Mouse (Mus musculus): ENCODE results near the gene Cnpy2. TPM values are rescaled to one million over a fixed set of nuclear protein-coding genes. Genes with fewer than 3 reads are reported as not detected.

Cnpy2 gene
- polyA plus RNA-seq, 1 experiment from 2014 or later, result 218 TPM

DNA sequence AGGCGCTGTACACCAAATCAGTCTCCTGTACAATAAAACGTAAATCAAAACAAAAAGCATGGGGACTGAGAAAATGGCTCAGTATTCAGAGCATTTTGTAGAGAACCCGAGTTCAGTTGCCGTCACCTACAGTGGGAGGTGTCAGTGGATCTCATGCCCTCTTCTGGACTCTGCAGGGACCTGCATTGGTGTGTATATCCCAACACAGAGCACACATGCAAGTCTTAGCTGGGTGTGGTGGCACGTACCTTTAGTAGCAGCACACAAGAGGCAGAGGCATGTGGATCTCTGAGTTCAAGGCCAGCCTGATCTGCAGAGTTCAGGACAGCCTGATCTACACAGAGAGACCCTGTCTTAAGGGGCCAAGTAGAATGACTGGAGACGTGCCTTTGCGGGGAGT lies 12.6 kb upstream of the Cnpy2 start:
- Histone ChIP-seq H3K27ac (replicated peaks) (no peak overlapping the region), H3K9ac (ENCODE audit: low read length) (no peak overlapping the region), H3K27me3 (ENCODE audit: control insufficient read depth, insufficient read depth, low read length) (no peaks in the 10 kb centered on the region), H3K4me2 (replicated peaks; ENCODE audit: low read depth) (no peak overlapping the region), H3K36me3 (ENCODE audit: control insufficient read depth, insufficient read depth, low read length) (peaks cover 17% of the 10 kb centered on the region), H3K4me3 (ENCODE audit: low read depth, low read length) (no peak overlapping the region), H3K9me3 (ENCODE audit: control insufficient read depth, low read length) (no peaks in the 10 kb centered on the region), H3K4me1 (replicated peaks; ENCODE audit: control insufficient read depth, insufficient read depth) (no peaks in the 10 kb centered on the region)
- TF ChIP-seq CTCF (IDR thresholded peaks at IDR 0.05; ENCODE audit: low read depth) (0 out of 2 replicates have a peak, but pooled peaks have one; percentile 11), EP300 (optimal IDR thresholded peaks at IDR 0.05) (no peak)
- ATAC-seq (ENCODE audit: low FRiP score, low TSS enrichment) (no peak), DNase-seq (ENCODE audit: low spot score) (no peak)
- WGBS, result 83% methylated on average over 7 of the region's 7 CpGs

DNA sequence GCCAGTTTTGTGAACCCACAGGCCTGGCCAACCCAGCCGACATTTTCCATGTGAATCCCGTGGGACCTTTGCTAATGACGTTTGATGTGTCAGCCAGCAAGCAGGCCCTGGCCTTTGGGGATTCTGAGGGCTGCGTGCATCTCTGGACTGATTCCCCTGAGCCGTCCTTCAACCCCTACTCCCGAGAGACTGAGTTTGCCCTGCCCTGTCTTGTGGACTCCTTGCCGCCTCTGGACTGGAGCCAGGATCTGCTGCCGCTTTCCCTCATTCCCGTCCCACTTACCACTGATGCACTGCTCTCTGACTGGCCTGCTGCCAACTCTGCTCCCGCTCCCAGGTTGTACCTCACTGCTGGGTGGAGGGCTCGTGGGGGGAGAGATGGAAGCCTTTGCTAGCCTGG lies 12.1 kb upstream of the Cnpy2 start:
- Histone ChIP-seq H3K9me3 (ENCODE audit: control insufficient read depth, low read length) (no peaks in the 10 kb centered on the region), H3K4me3 (ENCODE audit: low read depth, low read length) (no peak overlapping the region), H3K36me3 (ENCODE audit: control insufficient read depth, insufficient read depth, low read length) (peaks cover 17% of the 10 kb centered on the region), H3K9ac (ENCODE audit: low read length) (no peak overlapping the region), H3K27ac (replicated peaks) (0 out of 2 replicates have a peak overlapping the region, but pooled peaks have one; percentile 2), H3K4me1 (replicated peaks; ENCODE audit: control insufficient read depth, insufficient read depth) (no peaks in the 10 kb centered on the region), H3K4me2 (replicated peaks; ENCODE audit: low read depth) (no peak overlapping the region), H3K27me3 (ENCODE audit: control insufficient read depth, insufficient read depth, low read length) (no peaks in the 10 kb centered on the region)
- ATAC-seq (ENCODE audit: low FRiP score, low TSS enrichment) (peak; percentile 28; the same call in 1 of the 2 replicates), DNase-seq (ENCODE audit: low spot score) (peak; percentile 63)
- WGBS, result 48% methylated on average over 11 of the region's 11 CpGs
- TF ChIP-seq EP300 (optimal IDR thresholded peaks at IDR 0.05), result no peak
- no peak for TF ChIP-seq CTCF (IDR thresholded peaks at IDR 0.05; ENCODE audit: low read depth)

DNA sequence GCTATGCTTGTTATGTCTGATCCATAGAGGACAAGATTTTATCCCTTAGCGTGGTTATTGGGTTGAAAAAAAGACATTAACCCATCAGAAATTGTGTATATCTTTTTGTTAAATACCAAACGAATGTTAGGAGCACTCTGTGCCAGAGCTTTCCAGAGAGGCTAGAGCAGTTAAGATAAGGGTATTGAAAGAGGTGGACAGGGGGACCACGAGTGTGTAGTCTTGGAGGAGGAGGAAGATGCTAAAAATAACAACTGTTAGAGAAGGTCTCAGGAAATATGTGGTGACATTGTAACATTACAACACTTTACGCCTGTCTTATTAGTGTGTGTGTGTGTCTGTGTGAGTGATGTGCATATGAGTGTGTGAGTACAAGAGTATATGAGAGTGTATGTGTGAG lies 11.4 kb upstream of the Cnpy2 start:
- no peak overlapping the region for H3K4me3 ChIP-seq (ENCODE audit: low read depth, low read length)
- no peak overlapping the region for H3K27ac ChIP-seq (replicated peaks)
- DNase-seq (ENCODE audit: low spot score) (no peak), ATAC-seq (ENCODE audit: low FRiP score, low TSS enrichment) (no peak)
- no peaks in the 10 kb centered on the region for H3K9me3 ChIP-seq (ENCODE audit: control insufficient read depth, low read length)
- TF ChIP-seq CTCF (IDR thresholded peaks at IDR 0.05; ENCODE audit: low read depth), result no peak
- no peaks in the 10 kb centered on the region for H3K27me3 ChIP-seq (ENCODE audit: control insufficient read depth, insufficient read depth, low read length)
- WGBS, result 66% methylated on average over 4 of the region's 4 CpGs
- H3K36me3 ChIP-seq (ENCODE audit: control insufficient read depth, insufficient read depth, low read length), result peaks cover 19% of the 10 kb centered on the region
- H3K4me1 ChIP-seq (replicated peaks; ENCODE audit: control insufficient read depth, insufficient read depth), result no peaks in the 10 kb centered on the region
- H3K4me2 ChIP-seq (replicated peaks; ENCODE audit: low read depth), result no peak overlapping the region
- H3K9ac ChIP-seq (ENCODE audit: low read length), result no peak overlapping the region

DNA sequence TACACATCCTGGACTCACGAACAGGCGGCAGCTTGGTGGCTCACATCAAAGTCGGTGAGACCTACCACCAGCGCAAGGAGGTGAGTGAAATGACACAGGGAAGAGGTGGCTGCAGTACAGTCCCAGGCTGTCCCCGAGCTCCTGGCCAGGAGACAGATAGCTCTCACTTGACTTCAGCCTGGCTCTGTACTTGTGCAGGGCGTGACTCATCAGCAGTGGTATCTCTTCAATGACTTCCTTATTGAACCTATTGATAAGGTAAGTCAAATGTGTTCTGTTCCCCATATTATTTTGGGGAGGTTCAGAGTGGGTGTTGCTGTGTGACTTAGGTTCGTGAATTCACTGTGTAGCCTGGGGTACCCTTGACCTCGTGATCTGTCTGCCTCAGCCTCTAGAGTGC lies 6.7 kb upstream of the Cnpy2 start:
- Histone ChIP-seq H3K4me2 (replicated peaks; ENCODE audit: low read depth) (no peak overlapping the region), H3K36me3 (ENCODE audit: control insufficient read depth, insufficient read depth, low read length) (peaks cover 22% of the 10 kb centered on the region), H3K9me3 (ENCODE audit: control insufficient read depth, low read length) (no peaks in the 10 kb centered on the region), H3K9ac (ENCODE audit: low read length) (no peak overlapping the region), H3K4me1 (replicated peaks; ENCODE audit: control insufficient read depth, insufficient read depth) (no peaks in the 10 kb centered on the region), H3K27ac (replicated peaks) (no peak overlapping the region), H3K4me3 (ENCODE audit: low read depth, low read length) (no peak overlapping the region), H3K27me3 (ENCODE audit: control insufficient read depth, insufficient read depth, low read length) (no peaks in the 10 kb centered on the region)
- WGBS, result 91% methylated on average over 8 of the region's 8 CpGs
- no peak for TF ChIP-seq EP300 (optimal IDR thresholded peaks at IDR 0.05)
- no peak for TF ChIP-seq CTCF (IDR thresholded peaks at IDR 0.05; ENCODE audit: low read depth)
- no peak for DNase-seq (ENCODE audit: low spot score)
- no peak for ATAC-seq (ENCODE audit: low FRiP score, low TSS enrichment)

DNA sequence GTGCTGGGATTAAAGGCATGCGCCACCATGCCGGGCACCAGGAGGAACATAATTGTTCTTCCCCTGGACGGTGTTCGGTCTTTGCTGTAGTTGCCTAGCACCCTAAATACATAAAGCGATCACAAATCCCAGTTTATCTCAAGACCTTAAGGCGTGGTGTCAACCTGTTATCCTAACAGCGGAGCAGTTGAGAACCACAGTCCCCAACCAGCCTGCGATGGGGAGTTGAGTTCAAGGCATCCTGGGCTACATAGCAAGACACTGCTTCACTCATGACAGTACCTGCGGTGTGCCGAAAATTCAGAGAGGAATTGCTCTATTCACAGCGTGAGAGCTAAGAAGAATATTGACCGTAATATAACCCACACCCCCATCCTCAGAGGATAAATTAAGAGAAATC lies 618 bp upstream of the Cnpy2 start:
- Histone ChIP-seq H3K9me3 (ENCODE audit: control insufficient read depth, low read length) (no peaks in the 10 kb centered on the region), H3K9ac (ENCODE audit: low read length) (peak overlapping the region; percentile 13; the same call in 1 of the 2 replicates), H3K27me3 (ENCODE audit: control insufficient read depth, insufficient read depth, low read length) (no peaks in the 10 kb centered on the region), H3K36me3 (ENCODE audit: control insufficient read depth, insufficient read depth, low read length) (peaks cover 27% of the 10 kb centered on the region), H3K4me2 (replicated peaks; ENCODE audit: low read depth) (peak overlapping the region; percentile 82), H3K4me3 (ENCODE audit: low read depth, low read length) (peak overlapping the region; percentile 76), H3K27ac (replicated peaks) (no peak overlapping the region), H3K4me1 (replicated peaks; ENCODE audit: control insufficient read depth, insufficient read depth) (peaks cover 4% of the 10 kb centered on the region; the same call in 1 of the 2 replicates)
- DNase-seq (ENCODE audit: low spot score) (peak; percentile 25), ATAC-seq (ENCODE audit: low FRiP score, low TSS enrichment) (no peak; the same call in 1 of the 2 replicates)
- TF ChIP-seq CTCF (IDR thresholded peaks at IDR 0.05; ENCODE audit: low read depth) (no peak), EP300 (optimal IDR thresholded peaks at IDR 0.05) (no peak)
- WGBS, result 34% methylated on average over 12 of the region's 12 CpGs

DNA sequence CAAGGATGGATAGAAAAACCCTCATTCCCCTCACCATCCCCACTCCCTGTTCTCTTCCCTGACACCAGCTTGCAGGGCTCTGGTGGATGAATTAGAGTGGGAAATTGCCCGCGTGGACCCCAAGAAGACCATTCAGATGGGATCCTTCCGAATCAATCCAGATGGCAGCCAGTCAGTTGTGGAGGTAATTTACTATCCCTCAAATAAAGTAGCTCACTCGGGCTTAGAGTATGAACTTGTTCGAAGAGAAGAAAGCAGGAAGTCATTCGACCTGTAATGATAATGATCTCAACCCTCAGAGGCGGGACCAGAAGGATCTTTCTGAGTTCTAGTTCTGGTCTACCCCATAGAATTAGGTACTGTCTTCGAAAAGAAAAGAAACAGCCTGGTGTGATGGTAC lies 1.3 kb downstream of the Cnpy2 start:
- Histone ChIP-seq H3K9me3 (ENCODE audit: control insufficient read depth, low read length) (no peaks in the 10 kb centered on the region), H3K27me3 (ENCODE audit: control insufficient read depth, insufficient read depth, low read length) (no peaks in the 10 kb centered on the region), H3K9ac (ENCODE audit: low read length) (peak overlapping the region; percentile 98), H3K27ac (replicated peaks) (peak overlapping the region; percentile 97), H3K4me1 (replicated peaks; ENCODE audit: control insufficient read depth, insufficient read depth) (peaks cover 4% of the 10 kb centered on the region; the same call in 1 of the 2 replicates), H3K4me2 (replicated peaks; ENCODE audit: low read depth) (peak overlapping the region; percentile 82), H3K36me3 (ENCODE audit: control insufficient read depth, insufficient read depth, low read length) (peaks cover 24% of the 10 kb centered on the region), H3K4me3 (ENCODE audit: low read depth, low read length) (peak overlapping the region; percentile 76)
- TF ChIP-seq EP300 (optimal IDR thresholded peaks at IDR 0.05) (no peak), CTCF (IDR thresholded peaks at IDR 0.05; ENCODE audit: low read depth) (no peak)
- ATAC-seq (ENCODE audit: low FRiP score, low TSS enrichment), result no peak
- WGBS, result 61% methylated on average over 8 of the region's 8 CpGs
- DNase-seq (ENCODE audit: low spot score), result no peak
